Mouse (Mus musculus): ENCODE measurements at regions not wholly inside any gene's neighbourhood (a gene's known extent, or its start where the extent isn't known, plus 50 kb on each side); places are given as distances from the start of the nearest gene placed in this dataset.

- DNase-seq: no peak
Measured at GRCm38 (mm10) chr2:159401421-159402100, 607.0 kb downstream of the Dhx35 start.

DNA sequence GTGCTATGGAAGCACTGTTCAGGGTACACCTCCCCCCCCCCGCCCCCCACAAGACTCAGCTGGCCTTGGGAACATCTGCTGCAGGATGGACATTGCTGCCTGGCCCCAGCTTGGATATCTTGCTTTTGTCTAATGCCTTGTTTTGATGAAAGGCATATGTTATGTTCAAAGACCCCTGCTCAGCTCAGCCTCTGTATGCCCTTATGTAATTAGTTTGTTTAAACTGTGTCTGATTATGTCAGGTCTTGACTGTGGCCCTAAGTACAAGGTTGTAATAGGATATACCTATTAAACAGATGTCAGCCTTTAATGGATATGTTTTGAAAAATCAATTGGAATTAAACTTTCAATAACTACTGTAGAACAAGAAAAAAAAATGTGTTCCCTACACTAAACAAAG lies 610.3 kb downstream of the Dhx35 start:
- DNase-seq: no peak

DNA sequence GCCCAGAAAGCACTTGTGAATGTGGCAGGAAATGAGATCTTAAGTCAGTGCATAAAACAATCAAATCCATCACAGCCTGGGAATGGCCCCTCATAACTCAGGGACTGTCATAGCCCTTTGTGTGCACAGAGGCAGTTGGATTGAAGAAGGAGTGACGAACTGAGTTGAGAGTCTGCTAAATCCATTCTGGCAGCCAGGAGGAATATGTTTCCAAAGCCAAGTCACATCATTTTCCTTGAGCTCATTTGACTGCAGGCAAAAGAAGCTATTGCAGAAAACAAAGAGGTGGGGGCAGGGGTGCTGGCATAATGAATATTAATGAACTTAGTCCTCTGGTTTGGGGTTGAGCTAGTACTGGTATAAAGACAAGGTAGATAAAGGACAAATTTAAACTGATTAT lies 620.0 kb downstream of the Dhx35 start:
- DNase-seq: no peak

DNA sequence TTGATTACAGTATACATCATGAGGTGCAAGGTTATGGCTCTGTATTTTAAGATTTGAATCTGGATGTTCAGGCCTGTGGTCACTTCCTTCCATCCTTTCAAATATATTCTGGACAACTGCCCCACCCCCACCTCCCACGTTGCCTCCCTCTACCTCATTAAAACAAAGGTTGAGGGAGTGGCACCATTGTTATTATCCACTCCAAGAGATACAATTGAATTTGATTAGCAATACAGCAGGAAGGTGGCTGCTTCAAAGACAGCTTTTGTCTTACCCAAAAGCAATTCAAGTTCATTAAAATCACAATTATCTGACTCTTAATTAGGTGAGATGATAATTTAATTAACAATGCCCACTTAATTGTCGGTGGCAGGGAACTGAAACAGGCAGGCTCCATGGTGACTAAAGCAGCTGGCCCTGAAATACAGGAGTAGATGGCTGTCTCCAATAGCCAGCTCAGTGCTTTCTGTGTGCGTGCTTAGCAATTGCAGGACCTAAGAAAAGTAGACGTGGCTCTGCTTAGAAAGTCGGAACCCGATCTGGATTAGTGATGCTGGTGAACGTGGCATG lies 623.8 kb downstream of the Dhx35 start:
- DNase-seq: no peak

- peak; percentile 0 for DNase-seq
Measured at GRCm38 (mm10) chr2:159422281-159422937, 627.8 kb downstream of the Dhx35 start.

GRCm38 (mm10) chr2:159428201-159428600 lies 633.6 kb downstream of the Dhx35 start:
- DNase-seq: no peak

GRCm38 (mm10) chr2:159430577-159431329 lies 636.1 kb downstream of the Dhx35 start:
- no peak for DNase-seq

- no peak for DNase-seq
Measured at GRCm38 (mm10) chr2:159438961-159439360, 644.4 kb downstream of the Dhx35 start.

DNA sequence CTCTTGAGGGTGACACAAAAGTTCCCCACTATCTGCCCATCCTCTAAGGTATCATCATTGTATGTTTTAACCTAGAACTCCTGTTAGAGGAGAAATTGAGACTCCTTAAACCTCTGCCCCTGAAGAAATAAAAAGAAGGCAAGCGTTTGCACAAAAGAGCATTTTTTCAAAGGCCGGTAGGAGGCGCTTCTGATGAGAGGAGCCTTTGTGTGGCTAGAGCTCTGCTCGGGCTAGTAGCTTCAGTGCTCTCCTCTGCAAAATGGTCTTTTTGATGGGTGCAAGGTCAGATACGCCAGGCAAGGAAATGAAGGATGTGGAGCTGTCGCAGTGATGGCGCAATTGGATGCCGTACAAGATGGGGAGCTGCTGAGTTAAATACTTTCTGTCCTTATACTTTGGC lies 649.0 kb downstream of the Dhx35 start:
- DNase-seq: peak; percentile 25

DNA sequence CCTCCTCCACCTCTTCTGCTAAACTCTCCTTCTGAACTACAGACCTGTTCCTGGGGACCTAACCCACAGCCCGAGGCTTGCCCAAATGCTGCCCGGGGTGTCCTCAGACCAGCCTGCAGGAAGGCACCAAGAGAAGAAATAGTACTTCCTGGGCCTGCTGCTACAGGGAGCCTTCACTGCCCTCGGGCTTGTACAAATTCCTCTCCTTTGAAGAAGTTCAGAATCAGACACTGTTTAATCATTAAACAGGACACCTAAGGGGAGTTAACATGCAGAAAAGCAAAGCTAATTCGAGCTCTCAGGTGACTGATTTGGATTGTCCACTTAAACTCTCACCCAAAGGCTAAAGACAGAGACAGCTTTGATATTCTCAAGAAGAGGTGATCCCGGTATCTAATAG lies 651.8 kb downstream of the Dhx35 start:
- DNase-seq: no peak

- no peak for DNase-seq
Measured at GRCm38 (mm10) chr2:159446886-159447285, 652.3 kb downstream of the Dhx35 start.

DNA sequence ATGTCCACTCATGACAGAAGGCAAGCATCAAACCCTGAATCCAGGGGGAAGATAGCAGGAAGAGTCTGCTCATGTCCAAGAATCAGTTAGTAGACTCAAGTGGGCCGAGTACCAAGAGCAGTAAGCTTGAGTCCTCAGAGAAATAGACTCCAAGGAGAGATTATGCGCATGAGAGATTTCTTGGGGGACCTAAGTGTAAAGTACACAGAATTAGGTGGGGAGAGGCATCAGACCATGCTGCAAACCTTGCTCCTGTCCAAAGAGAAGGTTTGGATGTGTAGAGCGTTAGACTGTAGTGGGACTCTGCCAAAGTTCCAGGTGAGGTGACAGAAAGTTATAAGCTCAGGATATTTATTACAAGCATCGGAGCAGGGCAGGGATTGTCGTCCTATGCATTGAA lies 654.4 kb downstream of the Dhx35 start:
- no peak for DNase-seq

- DNase-seq: no peak
Measured at GRCm38 (mm10) chr2:159451439-159451838, 656.8 kb downstream of the Dhx35 start.

DNA sequence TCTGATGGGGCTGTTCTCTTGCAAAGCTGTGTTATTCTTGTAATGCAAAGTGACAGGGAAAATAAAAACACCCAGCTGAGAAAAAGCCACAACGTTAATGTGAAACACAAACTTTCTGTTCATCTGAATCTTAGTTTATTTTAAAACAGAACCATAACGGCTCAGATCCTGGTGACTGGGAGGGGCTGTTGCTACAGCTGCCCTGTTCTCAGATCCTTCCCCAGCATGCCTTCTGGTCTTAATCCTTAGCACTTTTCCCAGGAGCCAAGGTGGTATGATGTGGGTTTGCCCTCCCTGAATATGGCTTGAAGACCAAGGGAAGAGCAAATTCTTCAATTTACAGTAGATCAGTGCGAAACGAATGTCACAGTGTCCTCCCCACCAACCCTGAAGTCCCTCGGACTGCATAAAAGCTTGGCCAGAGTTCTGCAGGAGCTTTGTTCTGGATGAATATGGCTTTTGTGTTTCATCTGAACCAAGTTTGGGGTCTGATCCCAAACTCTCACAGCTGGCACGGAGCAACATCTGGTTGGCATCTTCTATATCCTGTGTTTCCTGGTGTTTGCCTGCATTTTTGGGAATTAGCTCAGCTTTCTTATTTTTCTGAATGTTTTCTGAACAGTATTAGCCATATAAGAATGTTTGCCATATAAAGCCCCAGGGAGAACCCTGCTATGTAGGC lies 686.9 kb downstream of the Dhx35 start:
- DNase-seq: no peak

GRCm38 (mm10) chr2:159491090-159491489 lies 696.5 kb downstream of the Dhx35 start:
- no peak for DNase-seq

GRCm38 (mm10) chr2:159498691-159499090 lies 704.1 kb downstream of the Dhx35 start:
- no peak for DNase-seq

- DNase-seq: no peak
Measured at GRCm38 (mm10) chr2:159501039-159501438, 706.4 kb downstream of the Dhx35 start.

- no peak for DNase-seq
Measured at GRCm38 (mm10) chr2:159519066-159519465, 724.5 kb downstream of the Dhx35 start.

- no peak for DNase-seq
Measured at GRCm38 (mm10) chr2:159523739-159524138, 729.1 kb downstream of the Dhx35 start.

DNA sequence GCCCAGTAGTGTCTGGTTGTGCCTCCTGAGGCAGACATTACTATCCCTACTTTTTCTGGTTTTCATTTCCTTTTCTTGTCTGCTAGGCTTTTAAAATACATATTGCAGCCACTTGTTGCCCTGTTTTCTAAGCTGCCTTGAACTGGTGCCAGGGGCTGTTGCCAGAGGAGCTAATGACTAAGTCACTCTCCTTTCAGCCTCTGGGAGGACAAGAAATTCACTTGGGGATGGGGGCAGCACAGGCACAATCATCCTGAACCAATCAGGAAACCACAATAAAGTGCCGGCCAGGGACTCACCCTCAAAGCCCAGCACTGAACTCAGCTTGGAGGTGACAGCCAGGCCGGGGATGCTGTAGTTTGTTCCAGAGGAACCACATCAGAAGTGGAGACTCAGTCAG lies 740.3 kb downstream of the Dhx35 start:
- peak; percentile 2 for DNase-seq

DNA sequence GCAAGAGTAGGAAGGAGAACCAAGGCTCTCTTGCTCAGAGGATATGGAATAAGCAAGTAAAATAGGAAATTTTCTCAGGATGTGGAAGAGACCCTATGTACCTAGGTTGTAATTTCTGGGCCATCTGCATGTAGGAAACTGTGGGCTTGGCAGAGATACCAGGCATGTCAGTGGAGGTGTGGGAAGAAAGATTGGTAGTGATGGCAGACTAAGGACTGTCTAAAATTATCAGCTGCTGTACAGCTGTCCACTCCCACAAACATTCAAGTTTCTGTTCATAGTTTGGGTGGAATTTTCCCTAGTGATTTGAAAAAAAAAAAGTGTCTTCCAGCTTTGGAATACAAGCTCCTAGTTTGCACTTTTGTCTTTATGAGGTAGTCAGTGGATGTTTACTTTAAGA lies 744.7 kb downstream of the Dhx35 start:
- DNase-seq: peak; percentile 52

- DNase-seq: no peak
Measured at GRCm38 (mm10) chr2:159557567-159557966, 763.0 kb downstream of the Dhx35 start.

DNA sequence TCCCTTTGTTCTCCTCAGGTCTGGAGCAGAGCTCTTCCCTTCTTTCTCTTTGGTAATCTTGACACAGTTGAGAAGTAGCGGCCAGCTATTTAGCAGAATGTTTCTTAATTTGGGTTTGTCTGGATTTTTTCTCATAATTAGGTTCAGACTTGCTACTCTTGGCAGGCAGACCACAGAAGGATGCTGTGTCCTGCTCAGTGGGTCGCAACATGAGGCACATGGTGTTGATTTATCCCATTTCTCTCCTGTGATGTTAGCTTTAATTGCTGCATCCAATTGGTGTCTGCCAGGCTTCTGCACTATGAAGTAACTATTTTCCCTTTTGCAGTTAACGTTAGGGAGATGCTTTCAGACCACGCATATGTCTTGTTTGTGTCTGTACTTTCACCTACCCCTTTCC lies 768.7 kb downstream of the Gm826 start:
- DNase-seq: no peak

Data from right cerebral cortex, adult 18-20 months (tissue).